Mouse (Mus musculus): ENCODE measurements around the gene Serpinh1. TPM values are rescaled to one million over a fixed set of nuclear protein-coding genes. Genes with fewer than 3 reads are reported as not detected.

Gene Serpinh1
- total RNA-seq (2015; ENCODE audit: low replicate concordance) = 1.1 TPM in 1 of 2 replicates, not detected in the other
- total RNA-seq (2017; ENCODE audit: low replicate concordance) = 1.4 and 1.5 TPM in 2 replicates

DNA sequence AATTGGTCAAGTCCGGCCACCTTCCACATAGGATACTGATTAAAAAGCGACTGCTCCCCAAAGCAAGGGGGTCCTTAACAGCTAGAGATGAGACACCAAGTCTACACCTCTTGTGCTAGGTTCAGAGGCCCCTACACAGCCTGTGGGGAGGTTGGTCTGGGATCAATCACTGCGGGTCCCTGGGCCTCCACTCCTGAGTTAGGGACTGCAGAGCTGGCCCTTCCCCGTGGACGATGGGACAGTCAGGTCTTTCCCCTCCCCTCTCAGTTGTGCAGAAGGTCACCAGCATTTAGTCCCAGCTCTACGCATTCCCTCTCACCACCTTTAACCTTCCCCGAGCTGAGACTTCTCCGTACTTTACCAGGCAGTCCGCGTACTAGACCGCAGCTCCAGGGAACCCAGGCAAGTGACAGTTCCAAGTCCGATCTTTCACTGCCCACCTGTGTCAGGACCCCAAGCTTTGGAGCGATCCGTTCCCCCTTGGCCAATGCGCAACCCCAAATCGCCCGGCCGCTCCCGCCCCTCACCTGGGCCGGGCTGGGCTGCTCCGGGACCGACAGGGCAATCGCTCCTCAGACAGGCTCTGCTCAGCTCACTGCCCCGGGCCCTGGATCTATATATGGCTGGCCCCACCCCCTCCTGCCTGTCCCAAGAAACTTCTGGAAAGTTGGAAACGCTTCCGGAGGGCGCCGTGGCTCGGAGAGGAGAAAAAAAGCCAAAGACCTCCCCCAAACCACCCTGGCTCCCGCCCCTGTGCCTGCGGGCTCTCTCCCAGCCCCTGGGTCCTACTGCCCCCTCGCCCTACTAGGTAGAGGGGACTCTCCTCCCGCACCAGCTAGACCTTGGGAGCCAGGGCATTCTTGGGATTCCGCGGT is at the start of gene Serpinh1:
TSS of gene Serpinh1 (minus strand) at position 714 of the 875 bp plus-strand sequence.
- no peak for ATAC-seq (replicated peaks; ENCODE audit: low FRiP score, poor library complexity, severe bottlenecking)

DNA sequence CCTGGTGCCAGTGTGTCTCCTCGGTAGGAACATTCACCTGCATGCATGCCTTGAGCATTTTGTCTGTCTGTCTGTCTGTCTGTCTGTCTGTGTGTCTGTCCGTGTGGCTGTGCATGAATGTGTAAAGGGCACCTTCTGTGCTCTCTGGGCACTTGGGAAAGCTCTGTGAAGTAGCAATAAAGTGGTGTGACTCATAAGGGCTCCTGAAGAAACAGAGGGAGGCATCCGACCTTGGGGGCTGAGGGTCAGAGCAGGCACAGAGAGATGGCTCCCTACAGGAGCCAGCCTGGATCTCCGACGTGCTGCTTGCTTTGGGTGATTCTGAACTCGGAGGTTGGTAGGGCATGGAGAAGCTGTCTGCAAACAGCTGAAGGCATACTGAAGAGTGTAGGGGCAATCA is 49.4 kb upstream of the Serpinh1 start:
- ATAC-seq (replicated peaks; ENCODE audit: low FRiP score, poor library complexity, severe bottlenecking) = no peak

DNA sequence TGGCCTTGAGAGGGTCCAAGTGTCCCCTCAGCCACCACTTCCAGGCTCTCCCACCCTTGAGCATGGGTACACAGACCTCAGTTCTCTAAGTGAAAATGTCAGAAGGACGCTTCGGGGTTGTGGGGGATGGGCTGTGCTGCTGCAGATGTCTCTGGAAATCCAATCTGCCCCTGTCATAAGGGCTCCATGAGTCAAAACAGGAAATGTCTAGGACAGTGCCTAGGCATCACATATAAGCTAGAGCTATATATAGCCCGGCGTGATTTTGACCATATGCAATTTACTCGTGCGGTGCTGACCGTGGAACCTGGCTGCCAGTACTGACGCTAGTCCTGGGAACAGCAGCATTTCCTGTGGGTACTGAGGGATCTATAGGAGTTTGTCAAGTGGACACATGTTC is 48.3 kb upstream of the Serpinh1 start:
- no peak for ATAC-seq (replicated peaks; ENCODE audit: low FRiP score, poor library complexity, severe bottlenecking)

DNA sequence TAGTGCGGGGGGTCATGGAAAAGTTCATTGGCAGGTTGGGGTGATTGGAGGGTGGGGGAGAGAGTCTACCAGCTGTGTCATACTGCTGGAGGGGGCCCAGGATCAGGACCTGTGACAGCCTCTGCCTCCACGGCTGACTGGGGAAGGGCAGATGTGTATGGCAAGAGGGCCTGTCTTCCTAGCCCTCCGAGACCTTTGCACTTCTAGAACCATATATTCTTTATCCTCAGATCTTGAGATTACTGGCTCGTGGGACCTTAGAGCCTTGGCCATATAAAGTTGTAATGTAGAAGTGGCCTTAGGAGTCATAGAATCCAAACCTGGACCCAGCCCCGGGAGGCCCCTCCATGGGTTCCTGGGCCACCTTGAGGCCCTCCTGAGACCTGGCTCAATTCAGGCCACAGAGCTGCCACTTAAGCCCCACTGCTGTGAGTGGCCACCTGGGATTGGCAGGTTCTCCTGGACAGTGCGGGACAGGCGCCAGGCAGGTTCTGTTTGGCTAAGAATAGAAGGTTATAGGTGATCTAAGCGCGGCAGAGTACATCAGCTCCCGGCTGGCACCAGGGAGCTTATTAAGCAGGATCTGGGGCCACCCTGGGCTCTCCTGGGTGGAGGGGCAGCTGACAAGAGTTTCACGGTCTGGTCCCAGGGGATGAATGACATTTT is 44.1 kb upstream of the Serpinh1 start:
- no peak for ATAC-seq (replicated peaks; ENCODE audit: low FRiP score, poor library complexity, severe bottlenecking)

DNA sequence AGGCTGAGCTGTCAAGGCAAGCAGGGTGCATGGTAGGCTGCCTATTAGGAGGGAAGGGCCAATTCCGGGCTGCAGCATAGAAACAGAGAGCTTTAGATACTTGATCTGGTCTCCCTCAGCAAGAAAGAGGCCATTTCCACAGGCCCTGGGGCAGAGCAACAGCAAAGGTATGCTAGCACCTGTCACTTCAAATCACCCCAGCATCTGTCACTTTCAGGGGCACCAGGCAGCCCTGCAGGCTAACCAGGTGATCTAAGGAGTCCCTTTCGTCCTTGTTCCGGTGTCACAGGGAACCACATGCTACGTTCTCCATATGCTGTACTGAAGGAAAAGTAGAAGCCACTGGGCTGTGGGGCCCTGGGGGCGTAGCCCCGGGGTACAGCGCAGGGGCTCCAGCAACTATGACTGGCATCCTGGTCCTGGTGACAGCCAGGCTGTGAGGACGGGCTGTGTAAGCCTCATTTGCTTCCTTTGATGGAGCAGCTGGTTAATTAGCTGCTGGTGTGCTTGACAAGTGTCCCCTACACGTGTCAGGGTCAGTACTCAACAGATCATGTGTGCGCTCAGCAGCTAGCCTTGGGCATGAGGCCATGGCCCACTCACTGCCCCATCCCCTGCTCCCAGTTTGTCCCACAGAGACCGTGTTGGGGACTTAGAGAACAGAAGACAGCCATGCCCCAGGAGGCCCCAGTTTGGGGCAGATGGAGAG is 43.0 kb upstream of the Serpinh1 start:
- no peak for ATAC-seq (replicated peaks; ENCODE audit: low FRiP score, poor library complexity, severe bottlenecking)

DNA sequence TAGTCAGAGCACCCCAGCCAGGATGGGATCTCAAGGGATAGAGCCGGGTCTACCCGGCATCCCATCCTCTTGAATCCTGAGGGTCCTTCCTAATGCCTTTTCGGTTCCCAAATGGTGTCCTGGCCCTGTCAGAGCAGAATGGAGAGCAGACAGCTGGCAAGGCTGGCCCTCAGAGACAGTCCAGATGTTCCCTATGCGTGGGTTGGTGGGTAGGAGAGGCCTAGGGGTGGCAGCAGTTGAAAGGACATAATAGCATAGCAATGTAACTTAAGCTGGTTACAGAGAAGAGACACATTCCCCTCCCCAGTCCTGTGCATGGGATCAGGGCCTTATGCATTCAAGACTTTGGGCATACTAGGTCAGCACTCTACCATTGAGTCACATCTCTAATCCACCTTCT is 42.3 kb upstream of the Serpinh1 start:
- ATAC-seq (replicated peaks; ENCODE audit: low FRiP score, poor library complexity, severe bottlenecking) = no peak

DNA sequence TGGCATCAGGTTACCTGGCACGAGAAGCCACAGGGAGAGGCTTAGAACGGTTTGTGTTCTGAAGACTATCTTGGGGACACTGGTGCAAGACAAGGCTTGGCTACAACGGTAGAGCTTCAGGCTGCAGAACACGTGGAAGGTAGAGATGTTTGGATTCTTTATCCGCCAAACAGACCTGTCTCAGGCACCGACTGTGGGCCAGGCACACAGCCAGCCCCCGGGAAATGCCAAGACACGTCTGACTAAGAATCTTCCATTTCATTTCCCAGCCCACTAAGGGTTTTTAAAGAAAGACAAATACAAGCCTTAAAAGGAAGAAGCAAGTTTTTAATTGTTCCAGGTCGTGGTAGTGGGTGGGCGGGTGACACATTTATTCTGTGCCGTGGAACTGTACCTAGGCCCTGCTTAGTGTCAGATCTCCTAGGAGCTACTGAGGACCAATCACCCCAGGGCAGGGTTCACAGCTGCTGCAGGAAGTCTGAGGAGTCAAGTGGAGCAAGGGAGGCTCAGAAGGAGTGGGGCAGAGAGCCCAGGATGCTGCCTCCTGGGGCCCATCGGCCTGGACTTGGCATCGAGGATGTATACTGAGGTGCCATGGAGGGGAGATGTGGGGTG is 40.8 kb upstream of the Serpinh1 start:
- ATAC-seq (replicated peaks; ENCODE audit: low FRiP score, poor library complexity, severe bottlenecking) = no peak

DNA sequence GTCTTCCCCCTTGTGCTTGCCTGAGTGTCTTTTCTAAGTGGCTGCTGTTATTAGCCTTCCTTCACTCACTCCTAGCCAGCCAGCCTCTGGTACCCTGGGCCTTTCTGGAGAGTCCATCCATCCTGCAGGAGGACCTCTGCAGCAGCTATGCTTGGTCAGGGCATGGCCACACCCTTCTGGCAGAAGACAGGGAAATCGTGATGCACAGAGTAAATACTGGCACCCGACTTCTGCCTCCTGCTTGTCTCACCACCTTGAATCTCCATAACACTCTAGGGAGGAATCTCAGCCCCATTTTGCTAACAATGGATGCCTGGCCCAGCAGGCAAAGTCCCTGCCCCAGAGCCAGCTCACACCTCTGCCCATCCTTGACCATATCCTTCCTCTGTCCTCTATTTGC is 39.7 kb upstream of the Serpinh1 start:
- ATAC-seq (replicated peaks; ENCODE audit: low FRiP score, poor library complexity, severe bottlenecking) = no peak

DNA sequence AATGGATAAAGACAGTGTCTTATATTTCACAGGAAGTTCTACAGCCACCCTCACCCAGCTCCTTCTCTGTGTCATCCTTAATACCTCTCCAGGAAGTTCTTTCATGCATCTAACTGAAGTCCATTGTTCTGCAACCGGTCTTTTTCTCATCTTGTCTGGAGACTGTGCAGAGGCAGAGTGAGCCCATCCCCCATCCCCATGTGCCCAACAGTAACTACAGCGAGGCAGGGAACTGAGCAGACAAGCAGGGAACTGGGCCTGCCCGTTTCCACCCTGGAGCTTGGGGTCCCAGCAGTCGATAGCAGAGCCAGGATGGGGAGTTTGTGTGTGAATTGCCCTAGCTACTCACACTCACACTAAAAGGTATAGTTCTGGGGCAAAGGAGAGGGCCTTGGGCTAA is 37.5 kb upstream of the Serpinh1 start:
- ATAC-seq (replicated peaks; ENCODE audit: low FRiP score, poor library complexity, severe bottlenecking) = no peak

DNA sequence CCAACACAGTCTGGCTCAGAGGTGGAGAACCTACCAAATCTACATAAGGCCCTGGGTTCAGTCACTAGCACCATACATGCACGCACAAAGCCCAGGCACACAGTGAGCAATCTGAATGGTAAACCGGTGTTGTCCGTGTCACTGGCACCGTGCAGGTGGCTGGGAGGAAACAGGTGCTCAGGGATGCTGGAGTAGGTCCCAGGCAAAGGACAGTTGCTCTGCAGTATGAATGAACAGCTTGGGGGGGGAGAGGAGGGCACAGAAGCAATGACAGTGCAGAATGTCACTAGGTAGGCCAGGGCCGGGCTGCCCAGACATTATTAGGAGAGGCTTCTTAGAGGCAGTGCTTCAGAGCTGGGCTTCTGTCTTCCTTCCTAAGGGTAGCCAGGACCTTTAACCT is 34.3 kb upstream of the Serpinh1 start:
- ATAC-seq (replicated peaks; ENCODE audit: low FRiP score, poor library complexity, severe bottlenecking) = no peak

DNA sequence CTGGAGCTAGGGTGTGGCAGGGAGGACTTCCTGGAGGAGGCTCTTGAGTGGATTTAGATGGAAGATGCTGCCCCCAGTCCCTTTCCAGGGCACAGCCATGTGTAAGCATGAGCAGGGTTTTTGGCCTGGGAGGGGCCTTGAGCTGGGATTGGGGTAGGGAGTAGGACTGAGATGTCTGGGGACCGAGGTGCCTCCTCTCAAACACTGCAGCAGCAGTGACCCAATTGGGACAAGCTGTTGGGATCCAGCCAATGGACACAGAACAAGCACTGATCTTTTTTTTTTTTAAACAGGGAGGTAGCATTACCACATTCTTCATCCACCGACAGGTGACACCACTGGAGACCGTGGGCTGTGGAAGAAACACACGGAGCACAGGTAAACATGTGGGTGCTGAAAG is 33.8 kb upstream of the Serpinh1 start:
- ATAC-seq (replicated peaks; ENCODE audit: low FRiP score, poor library complexity, severe bottlenecking) = no peak

DNA sequence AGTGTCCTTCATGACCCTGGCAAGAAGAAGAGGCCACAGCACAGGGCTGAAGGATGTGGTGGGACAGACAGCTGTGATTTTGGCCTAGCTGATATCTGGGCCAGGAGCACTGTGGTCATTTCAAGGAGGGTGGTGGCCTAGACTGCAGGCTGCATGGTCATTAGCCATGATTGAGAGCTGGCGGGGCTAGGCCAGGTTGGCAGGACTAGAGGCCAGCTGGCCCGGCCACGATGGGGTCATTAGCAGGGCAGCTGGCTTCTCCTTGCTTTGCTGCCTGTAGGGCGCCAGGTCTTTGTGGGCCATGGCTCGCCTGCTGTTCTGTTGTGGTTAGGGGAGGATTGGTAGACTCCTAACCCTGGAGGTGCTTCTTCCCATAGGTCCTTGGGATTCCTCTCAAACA is 33.0 kb upstream of the Serpinh1 start:
- ATAC-seq (replicated peaks; ENCODE audit: low FRiP score, poor library complexity, severe bottlenecking) = no peak

DNA sequence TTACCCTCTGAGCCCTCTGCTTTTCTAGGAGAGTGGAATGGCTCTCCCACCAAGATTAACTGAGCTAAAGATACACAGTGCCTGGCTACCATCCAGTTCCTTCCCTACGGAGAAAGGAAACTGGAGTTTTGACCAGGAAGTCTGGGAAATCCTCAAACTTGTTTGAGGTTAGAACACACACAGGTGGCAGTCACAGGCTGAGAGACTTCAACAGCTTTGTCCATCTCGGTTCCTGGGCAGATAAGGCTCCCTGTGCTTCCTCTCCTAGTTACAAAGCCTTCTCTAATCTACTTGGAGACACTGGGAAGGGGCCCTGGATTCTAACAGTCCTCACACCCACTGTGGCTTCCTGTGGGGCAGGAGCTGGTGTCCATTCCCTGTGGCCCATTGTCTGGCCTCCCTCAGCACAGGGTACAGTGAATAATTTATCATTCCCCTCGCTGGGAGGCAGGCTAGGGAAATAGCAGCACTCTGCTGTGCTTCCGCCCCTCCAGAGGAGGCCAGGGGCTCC is 31.1 kb upstream of the Serpinh1 start:
- ATAC-seq (replicated peaks; ENCODE audit: low FRiP score, poor library complexity, severe bottlenecking) = no peak

DNA sequence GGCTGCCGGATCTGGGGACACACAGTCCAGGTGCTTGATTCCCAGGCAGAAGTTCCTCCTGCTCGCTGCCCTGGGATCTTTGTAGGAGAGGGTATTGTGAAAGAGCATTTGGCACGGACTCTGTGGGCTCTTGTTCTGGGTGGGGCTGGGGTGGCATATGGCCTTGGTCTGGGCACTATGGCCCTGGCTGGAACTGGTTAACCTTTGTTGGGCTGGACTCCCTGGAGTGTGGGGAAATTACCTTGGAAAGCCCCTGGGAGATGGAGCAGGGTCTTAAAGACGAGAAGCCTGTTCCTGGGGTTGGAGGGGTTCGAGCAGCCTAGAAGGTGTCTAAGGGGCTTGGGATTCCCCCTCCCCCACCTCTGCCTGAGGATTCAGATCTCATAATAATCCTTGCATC is 30.2 kb upstream of the Serpinh1 start:
- no peak for ATAC-seq (replicated peaks; ENCODE audit: low FRiP score, poor library complexity, severe bottlenecking)

DNA sequence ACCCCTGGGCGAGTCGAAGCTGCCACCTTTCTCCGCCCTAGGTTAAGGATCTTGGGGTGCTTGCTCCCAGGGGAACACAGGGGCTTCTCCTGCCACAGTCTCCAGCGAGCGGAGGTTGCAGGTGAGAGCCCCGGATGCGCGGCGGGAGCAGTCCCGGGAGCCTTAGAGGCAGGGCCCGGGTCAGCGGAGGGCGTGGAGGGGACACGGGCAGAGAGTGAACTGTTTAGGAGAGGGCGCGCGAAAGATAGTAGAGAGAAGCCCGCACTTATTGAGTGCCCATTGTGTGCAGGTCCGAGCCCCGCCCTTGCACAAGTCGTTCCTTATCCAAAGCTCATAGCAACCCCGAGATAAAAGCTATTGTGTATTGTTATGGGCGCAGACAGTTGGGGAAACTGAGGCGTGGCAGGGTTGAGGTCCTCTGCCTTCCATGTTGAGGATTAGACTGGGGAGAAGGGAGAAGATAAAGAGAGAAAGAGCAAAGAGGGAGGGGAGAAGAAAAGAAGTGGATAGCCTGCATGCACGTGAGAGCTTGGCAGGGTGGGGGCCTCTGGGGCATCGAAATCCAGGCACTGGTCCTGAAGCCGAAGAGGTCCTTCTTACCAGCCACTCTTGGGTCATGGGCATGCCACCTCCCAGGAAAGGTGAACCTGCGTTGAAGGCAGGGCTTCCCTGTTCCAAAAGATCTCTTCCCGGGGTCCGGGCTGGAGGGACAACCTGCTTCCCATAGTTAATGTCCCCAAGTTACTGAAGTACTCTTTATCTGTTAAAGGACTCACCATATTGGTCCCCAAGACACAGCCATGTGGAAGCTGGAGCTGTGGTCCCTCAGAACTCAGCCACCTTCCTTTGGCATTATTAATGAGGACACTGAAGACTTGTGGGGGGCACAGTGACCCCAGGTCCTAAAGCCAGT is 29.3 kb upstream of the Serpinh1 start:
- no peak for ATAC-seq (replicated peaks; ENCODE audit: low FRiP score, poor library complexity, severe bottlenecking)

DNA sequence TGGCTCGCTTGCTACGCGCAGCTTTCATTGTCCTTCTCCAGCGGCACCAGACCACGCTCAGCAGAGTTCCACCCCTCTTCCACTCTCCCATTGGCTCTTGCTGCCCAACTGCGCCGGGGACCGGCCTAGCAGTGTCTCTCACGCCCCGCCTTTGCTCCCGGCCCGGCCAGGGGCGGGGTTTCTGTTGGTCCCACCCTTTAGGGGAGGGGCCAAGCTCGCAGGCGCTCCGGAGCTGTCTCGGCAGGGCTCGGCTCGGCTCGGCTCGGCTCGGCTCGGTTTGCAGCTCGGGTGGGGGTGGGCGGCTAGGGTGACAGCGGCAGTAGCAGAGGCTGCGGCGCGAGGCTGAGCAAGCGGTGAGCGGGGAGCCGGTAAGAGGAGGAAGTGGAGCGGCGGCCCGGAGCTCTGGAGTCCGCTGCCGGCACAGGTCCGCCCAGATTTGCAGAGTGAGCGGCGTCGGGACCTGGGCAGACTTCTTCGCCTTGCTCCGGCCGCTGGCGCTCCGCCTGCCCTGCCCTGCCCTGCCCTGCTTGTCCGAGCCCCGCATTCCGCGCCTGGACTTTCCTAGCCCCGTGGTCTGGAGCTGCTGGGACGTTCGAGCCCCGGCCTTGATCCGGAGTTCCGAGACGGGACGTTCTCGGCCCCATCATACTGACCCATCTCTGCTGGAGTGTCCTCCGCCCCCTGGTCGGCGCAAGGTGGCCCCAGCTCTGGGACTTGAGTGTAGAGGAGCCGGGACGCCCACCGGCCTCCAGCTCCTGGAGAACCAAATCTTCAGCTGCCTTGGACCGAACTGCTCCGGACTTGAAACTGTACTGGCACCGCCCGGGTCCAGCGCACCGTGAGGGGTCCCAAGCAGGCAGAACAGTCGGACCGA is 28.4 kb upstream of the Serpinh1 start, which contains the start of gene Gdpd5:
TSS of gene Gdpd5 (plus strand) at position 201 of the 874 bp plus-strand sequence.
- peak; percentile 82 for ATAC-seq (replicated peaks; ENCODE audit: low FRiP score, poor library complexity, severe bottlenecking)

DNA sequence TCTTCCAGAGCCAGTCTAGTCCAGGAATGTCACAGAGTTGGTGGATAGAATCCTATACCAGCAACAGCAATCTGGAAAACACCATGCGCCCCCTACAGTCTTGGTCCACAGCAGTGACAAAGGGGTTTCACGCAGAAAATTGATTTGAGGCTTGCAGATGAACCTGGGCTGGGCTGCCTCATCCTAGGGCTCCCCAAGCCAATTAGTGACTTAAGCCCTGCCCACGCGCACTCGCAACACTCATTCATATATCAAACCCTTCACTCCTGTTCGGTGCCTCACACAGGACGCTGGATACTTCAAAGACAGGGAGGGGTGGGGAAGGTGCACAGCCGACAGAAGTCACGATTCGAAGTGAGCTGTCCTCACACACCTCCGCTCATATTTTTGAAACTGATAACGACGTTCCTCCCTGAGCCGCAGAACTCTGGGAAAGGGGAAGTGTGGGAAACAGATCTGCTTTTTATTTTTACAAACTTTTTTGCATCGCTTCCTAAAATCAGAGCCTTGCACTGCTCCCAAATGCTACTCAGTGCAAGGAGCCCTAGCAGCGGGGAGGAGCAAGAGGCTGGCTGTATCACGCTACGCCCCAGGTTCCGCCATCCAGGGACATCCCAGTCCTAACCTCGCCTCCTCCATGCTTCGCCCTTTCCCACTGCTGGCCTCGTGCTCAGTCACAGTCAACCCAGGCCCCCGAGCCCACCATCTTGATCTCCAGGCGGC is 27.6 kb upstream of the Serpinh1 start:
- ATAC-seq (replicated peaks; ENCODE audit: low FRiP score, poor library complexity, severe bottlenecking) = peak; percentile 29; the same call in 1 of the 2 replicates

All from erythroid progenitor cell, adult 5-6 weeks (primary cell).